Mouse (Mus musculus) heart, embryonic 15.5 days (tissue): ENCODE measurements around the gene Spcs2. TPM values are rescaled to one million over a fixed set of nuclear protein-coding genes. Genes with fewer than 3 reads are reported as not detected.

Source experiments
- ATAC-seq: fragments of 200-750 bp; cut with Nextera tagmentation; replicated peaks from 2 replicates; pipeline ENCODE4 v1.8.0; 2017; ENCODE audit warnings: low read depth, moderate TSS enrichment; ENCODE audit not compliant: insufficient number of reproducible peaks, insufficient read depth, low FRiP score
- H3K27ac ChIP-seq: fragments of 300-500 bp; sonication (generic); 2 replicates; pipeline ENCODE4 v1.5.1; 2015; ENCODE audit warnings: mild to moderate bottlenecking, inconsistent platforms
- H3K27me3 ChIP-seq: fragments of 300-500 bp; sonication (generic); 2 replicates; pipeline ENCODE4 v1.6.1; 2015; ENCODE audit warnings: inconsistent platforms
- H3K36me3 ChIP-seq: fragments of 300-500 bp; sonication (generic); 2 replicates; pipeline ENCODE4 v1.6.1; 2015; ENCODE audit warnings: mild to moderate bottlenecking, inconsistent platforms
- H3K4me1 ChIP-seq: fragments of 300-500 bp; sonication (generic); replicated peaks from 2 replicates; pipeline ENCODE4 v1.6.1; 2015; ENCODE audit warnings: inconsistent platforms
- H3K4me2 ChIP-seq: fragments of 300-500 bp; sonication (generic); 2 replicates; pipeline ENCODE4 v1.6.1; 2015; ENCODE audit warnings: inconsistent platforms, mild to moderate bottlenecking, moderate library complexity
- H3K4me3 ChIP-seq: fragments of 300-500 bp; sonication (generic); 2 replicates; pipeline ENCODE4 v1.5.1; 2015; ENCODE audit warnings: mild to moderate bottlenecking, inconsistent platforms
- H3K9ac ChIP-seq: fragments of 300-500 bp; sonication (generic); 2 replicates; pipeline ENCODE4 v1.6.1; 2015; ENCODE audit warnings: mild to moderate bottlenecking, inconsistent platforms
- H3K9me3 ChIP-seq: fragments of 300-500 bp; sonication (generic); replicated peaks from 2 replicates; pipeline ENCODE4 v1.6.1; 2016; ENCODE audit warnings: inconsistent platforms
- WGBS: fragments of 180-500 bp; shearing (Covaris S2); methylation state at CpG from one replicate; pipeline ENCODE4 v1.1.7; 2015; ENCODE audit warnings: mixed read lengths; 5-methylcytosine and 5-hydroxymethylcytosine counted together
- polyA plus RNA-seq: library from polyadenylated mRNA; unstranded; fragments of >200 nt; fragmentation: Nextera tagmentation; extraction: Ambion mirVana; gene quantifications from 2 replicates; pipeline ENCODE4 v1.2.1, GENCODE M21; 2015

Gene Spcs2
- polyA plus RNA-seq, 1 experiment from 2014 or later, result 188 TPM

DNA sequence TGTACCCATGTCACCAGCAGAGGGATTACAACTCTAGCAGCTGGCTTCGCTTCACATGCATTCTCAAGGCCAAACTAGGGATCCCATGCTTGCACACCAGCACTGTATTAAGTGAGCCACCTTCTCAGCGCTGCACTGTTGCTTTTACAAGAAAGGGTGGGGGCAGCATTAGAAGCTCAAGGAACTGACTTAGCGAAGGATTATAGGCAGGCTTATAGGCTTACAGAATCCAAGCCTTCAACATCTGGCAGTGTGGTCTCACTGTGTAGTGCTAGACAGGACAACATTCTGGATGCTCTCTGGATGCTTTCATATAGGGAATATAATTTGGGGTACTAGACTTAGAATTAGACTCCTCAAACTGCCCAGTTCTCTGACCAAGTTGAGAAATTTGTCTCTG lies 25.0 kb downstream of the Spcs2 start:
- ATAC-seq, result no peak
- 88% methylated on average over 3 of the region's 3 CpGs for WGBS
- Histone ChIP-seq H3K4me1 (peaks cover 16% of the 10 kb centered on the region), H3K9me3 (no peaks in the 10 kb centered on the region), H3K9ac (no peak overlapping the region), H3K27ac (peak overlapping the region; percentile 71), H3K4me2 (no peak overlapping the region), H3K4me3 (no peak overlapping the region), H3K36me3 (peaks cover 35% of the 10 kb centered on the region), H3K27me3 (no peaks in the 10 kb centered on the region)

DNA sequence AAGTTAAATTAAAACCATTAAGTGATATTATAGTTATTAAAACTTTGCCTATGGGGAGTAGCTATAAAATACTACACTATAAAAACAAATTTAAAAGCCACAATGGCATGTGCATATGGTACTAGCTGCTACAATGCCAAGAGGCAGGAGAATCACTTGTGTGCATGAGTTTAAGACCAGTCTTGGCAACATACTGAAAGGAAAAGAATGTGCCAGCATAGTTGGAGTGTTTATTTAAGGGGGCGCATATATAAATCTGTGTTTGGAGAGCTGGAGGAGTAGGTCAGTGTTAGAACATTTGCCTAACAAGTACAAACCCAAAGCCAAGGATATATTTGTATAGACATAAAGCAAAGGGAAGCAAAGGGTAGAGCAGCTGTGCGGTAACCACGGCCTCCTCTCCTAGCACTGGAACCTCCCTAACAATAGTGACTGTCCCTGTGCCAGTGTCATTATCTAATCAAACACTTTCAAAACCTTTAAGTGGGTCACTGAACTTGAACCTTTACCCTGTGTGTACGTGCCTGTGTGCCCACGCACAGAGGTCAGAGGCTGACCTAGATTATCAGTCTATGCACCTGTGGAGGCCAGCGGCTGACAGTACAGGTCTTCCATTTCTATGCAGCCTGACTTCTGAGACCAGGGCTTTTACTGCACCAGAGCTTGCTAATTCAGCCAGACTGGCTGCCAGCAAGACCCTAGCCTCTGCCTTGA lies 25.7 kb downstream of the Spcs2 start:
- 38% methylated on average over 6 of the region's 6 CpGs for WGBS

DNA sequence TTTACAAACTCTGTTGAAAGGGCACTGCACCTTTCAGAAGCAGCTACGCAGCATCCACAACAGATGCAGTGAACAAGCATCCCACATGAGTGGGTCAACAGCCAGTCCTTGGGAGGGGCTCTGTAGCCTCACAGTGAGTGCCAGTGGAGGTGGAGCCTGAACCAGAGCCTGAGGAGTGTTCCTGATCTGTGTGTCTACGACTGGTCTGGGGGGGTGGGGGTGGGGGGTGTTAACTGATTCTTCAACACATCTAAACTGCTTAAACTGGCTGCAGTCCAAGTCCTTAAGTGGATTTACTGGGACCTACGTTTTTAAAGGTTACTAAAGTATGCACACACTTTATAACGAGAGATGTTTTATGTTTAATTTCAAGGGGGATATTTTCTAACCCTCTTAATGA lies 26.5 kb downstream of the Spcs2 start:
- peak overlapping the region; percentile 47; the same call in 1 of the 2 replicates for H3K27ac ChIP-seq
- no peaks in the 10 kb centered on the region for H3K27me3 ChIP-seq
- H3K4me1 ChIP-seq, result peaks cover 16% of the 10 kb centered on the region
- peak; percentile 70; the same call in 1 of the 2 replicates for ATAC-seq
- H3K36me3 ChIP-seq, result peaks cover 20% of the 10 kb centered on the region
- H3K4me2 ChIP-seq, result no peak overlapping the region
- no peaks in the 10 kb centered on the region for H3K9me3 ChIP-seq
- H3K4me3 ChIP-seq, result no peak overlapping the region
- 25% methylated on average over 4 of the region's 4 CpGs for WGBS
- H3K9ac ChIP-seq, result no peak overlapping the region

More for the DNA sequence above, 25.7 kb downstream of the Spcs2 start:
- Histone ChIP-seq H3K27ac (peak overlapping the region; percentile 71), H3K4me3 (no peak overlapping the region), H3K9ac (no peak overlapping the region), H3K36me3 (peaks cover 28% of the 10 kb centered on the region), H3K9me3 (no peaks in the 10 kb centered on the region), H3K4me2 (no peak overlapping the region), H3K4me1 (peaks cover 16% of the 10 kb centered on the region), H3K27me3 (no peaks in the 10 kb centered on the region)
- ATAC-seq, result 0 out of 2 replicates have a peak, but pooled peaks have one; percentile 40

DNA sequence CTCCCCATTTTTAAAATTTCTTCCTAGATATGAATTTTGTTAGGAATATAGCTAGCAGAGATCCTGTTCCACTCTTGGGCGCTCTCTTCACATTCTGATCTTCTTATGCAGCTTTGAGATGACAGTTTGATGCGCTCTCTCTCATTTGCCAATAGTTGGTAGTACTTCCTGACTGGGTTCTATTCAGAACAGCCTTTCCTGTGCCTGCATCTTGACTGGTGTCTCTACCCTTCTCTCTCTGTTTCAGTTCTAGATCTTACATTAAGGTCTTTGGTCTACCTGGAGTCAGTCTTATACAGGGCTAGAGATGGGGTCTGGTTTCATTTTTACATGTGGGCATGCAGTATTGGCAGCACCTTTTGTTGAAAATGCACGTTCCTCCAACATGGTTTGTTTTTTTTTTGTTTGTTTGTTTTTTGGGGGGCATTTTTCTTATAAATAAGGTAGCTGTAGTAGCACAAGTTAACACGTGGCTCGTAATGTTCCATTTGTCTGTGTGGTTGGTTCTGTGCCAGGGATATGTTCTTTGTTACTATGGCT lies 28.9 kb downstream of the Spcs2 start:
- peaks cover 8% of the 10 kb centered on the region; the same call in 1 of the 2 replicates for H3K36me3 ChIP-seq
- H3K27ac ChIP-seq, result no peak overlapping the region
- 83% methylated on average over 5 of the region's 5 CpGs for WGBS
- no peak overlapping the region for H3K9ac ChIP-seq
- no peak overlapping the region for H3K4me2 ChIP-seq
- no peaks in the 10 kb centered on the region for H3K27me3 ChIP-seq
- no peak overlapping the region for H3K4me3 ChIP-seq
- H3K9me3 ChIP-seq, result no peaks in the 10 kb centered on the region
- peaks cover 16% of the 10 kb centered on the region for H3K4me1 ChIP-seq
- no peak for ATAC-seq

DNA sequence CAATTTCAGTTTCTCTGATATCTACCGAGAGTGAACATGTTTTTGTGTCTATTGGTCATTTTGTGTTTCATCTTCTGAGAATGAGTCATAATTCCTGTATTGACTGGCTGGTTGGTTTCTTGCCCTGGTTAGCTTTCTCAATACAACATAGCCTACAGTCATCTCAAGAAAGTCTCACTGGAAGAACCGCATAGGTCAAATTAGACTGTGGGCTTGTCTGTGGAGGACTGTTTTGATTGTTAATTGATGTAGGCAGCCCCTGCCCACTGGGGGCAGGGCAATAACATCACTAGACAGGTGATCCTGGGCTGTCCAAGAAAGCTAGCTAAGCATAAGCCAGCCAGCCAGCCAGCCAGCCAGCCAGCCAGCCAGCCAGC lies 29.4 kb downstream of the Spcs2 start:
- WGBS, result 86% methylated on average over 2 of the region's 2 CpGs

DNA sequence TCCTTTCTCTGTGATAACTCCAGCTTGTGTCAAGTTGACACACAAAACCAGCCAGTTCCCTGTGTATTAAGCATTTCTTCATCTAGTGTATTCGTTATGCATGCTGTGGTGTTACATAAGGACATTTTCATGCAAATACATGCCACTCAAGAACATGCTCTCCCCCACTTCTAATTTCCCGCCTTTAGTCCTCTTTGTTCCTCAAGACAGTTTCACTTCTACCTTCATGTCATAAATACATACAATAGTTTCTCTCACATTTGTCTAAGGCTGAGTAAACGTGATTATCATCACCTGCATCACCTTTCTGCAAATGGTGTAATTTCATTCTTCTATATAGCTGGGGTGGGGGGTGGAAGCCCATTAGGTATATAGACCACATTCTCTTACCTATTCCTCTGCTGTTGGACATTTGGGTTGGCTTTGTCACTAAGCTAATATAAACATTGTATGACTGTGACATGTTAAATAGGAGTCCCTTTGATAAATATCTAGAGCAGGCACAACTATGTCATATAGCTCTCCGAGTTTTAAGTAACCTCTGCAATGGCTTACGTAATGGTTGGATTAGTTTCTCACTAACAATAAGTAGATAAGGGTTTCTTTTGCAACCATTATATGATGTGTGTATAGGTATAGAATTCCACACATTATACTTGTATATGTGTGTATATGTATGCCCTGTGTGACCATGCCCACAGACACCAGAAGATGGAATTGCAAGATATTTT lies 30.0 kb downstream of the Spcs2 start:
- Histone ChIP-seq H3K4me2 (no peak overlapping the region), H3K9me3 (no peaks in the 10 kb centered on the region), H3K4me1 (peaks cover 18% of the 10 kb centered on the region), H3K4me3 (no peak overlapping the region), H3K27me3 (no peaks in the 10 kb centered on the region), H3K36me3 (0 out of 2 replicates have a peak, but pooled peaks cover 4% of the 10 kb centered on the region), H3K27ac (no peak overlapping the region), H3K9ac (no peak overlapping the region)
- WGBS, result 81% methylated on average over 5 of the region's 5 CpGs
- no peak for ATAC-seq

More for the DNA sequence above, 29.4 kb downstream of the Spcs2 start:
- Histone ChIP-seq H3K4me3 (no peak overlapping the region), H3K27me3 (no peaks in the 10 kb centered on the region), H3K4me1 (peaks cover 16% of the 10 kb centered on the region), H3K27ac (no peak overlapping the region), H3K36me3 (peaks cover 4% of the 10 kb centered on the region; the same call in 1 of the 2 replicates), H3K4me2 (no peak overlapping the region), H3K9me3 (no peaks in the 10 kb centered on the region), H3K9ac (no peak overlapping the region)
- ATAC-seq, result no peak

DNA sequence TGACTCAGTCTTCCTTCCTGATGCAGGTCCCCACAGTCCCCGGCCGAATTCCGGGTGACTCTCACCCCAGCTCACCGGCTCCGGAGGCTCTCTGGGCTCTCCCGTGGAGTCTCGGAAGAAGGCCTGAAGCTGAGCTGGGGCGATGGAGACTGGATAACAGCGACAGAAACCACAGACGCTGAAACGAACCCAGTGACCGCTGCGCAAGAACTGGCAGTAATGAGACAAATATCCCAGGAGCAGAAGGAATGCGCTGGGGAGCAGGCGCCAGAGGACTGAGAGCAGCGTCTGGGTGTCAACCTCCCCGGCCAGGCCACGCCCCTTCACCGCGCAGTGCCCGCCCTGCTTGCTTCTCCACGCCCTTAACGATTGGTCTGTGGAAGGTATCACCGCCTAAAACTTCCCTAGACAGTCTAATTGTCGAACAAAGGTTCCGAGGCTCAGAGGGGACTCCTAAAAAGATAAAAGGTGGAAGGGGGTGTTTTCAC lies 35.1 kb downstream of the Spcs2 start, which contains the start of gene Neu3:
Neu3 (minus strand) TSS at position 335 of the 488 bp plus-strand sequence.
- Histone ChIP-seq H3K27ac (peak within 1 kb of the TSS; percentile 91), H3K27me3 (no peaks in the 10 kb centered on the region), H3K4me3 (peak within 1 kb of the TSS; percentile 64), H3K4me2 (peak within 1 kb of the TSS; percentile 68), H3K9me3 (no peaks in the 10 kb centered on the region), H3K4me1 (peaks cover 28% of the 10 kb centered on the region), H3K36me3 (no peaks in the 10 kb centered on the region), H3K9ac (peak within 1 kb of the TSS; percentile 62)
- WGBS, result under 1% methylated on average over 26 of the region's 26 CpGs
- ATAC-seq, result peak; percentile 99

DNA sequence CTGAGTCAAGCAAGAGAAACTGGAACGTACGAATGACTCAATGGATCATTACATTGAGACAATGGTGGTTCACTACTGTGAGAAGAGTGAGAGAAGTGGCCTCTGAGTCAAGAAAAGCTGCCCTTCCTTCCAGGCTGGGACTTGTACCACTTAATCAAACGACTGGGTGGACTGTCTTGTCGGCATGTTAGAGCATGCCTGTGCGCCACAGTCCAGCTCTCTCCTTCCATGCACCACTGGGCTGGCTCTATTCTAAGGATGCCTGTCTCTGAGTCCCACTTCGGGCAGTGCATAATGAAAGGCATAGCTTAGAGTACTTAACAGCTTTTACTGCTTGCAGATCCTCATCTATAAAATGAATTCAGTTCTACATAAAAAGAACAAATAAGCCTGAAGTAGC lies 37.2 kb downstream of the Spcs2 start:
- Histone ChIP-seq H3K9ac (no peak overlapping the region), H3K27ac (no peak overlapping the region), H3K36me3 (no peaks in the 10 kb centered on the region), H3K4me2 (peak overlapping the region; percentile 19), H3K4me3 (no peak overlapping the region), H3K9me3 (no peaks in the 10 kb centered on the region), H3K4me1 (peaks cover 36% of the 10 kb centered on the region), H3K27me3 (no peaks in the 10 kb centered on the region)
- ATAC-seq, result no peak
- 58% methylated on average over 6 of the region's 6 CpGs for WGBS

DNA sequence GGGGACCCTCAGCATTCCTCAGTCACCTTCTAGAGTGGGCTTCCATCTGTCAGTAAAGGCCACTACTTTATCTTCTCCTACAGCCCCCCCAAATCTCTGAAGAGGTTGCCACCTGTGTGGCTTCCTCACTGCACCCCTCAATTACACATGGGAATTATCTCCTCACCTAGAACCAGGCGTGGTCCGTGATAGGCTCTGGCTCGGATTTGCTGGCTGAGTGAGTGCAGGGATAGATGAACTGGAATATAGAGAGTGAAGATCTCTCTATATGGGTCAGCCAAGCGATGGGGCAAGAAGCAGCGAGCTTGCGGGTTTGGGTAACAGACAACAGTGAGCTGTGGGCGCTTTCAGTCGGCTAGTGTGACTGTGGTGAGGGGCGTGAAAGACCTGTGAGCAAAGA lies 37.8 kb downstream of the Spcs2 start:
- WGBS, result 68% methylated on average over 9 of the region's 9 CpGs
- H3K27me3 ChIP-seq, result no peaks in the 10 kb centered on the region
- peak overlapping the region; percentile 33 for H3K27ac ChIP-seq
- no peak for ATAC-seq
- H3K36me3 ChIP-seq, result no peaks in the 10 kb centered on the region
- H3K4me1 ChIP-seq, result peaks cover 36% of the 10 kb centered on the region
- H3K9me3 ChIP-seq, result no peaks in the 10 kb centered on the region
- H3K9ac ChIP-seq, result no peak overlapping the region
- no peak overlapping the region for H3K4me3 ChIP-seq
- H3K4me2 ChIP-seq, result peak overlapping the region; percentile 19; the same call in 1 of the 2 replicates

DNA sequence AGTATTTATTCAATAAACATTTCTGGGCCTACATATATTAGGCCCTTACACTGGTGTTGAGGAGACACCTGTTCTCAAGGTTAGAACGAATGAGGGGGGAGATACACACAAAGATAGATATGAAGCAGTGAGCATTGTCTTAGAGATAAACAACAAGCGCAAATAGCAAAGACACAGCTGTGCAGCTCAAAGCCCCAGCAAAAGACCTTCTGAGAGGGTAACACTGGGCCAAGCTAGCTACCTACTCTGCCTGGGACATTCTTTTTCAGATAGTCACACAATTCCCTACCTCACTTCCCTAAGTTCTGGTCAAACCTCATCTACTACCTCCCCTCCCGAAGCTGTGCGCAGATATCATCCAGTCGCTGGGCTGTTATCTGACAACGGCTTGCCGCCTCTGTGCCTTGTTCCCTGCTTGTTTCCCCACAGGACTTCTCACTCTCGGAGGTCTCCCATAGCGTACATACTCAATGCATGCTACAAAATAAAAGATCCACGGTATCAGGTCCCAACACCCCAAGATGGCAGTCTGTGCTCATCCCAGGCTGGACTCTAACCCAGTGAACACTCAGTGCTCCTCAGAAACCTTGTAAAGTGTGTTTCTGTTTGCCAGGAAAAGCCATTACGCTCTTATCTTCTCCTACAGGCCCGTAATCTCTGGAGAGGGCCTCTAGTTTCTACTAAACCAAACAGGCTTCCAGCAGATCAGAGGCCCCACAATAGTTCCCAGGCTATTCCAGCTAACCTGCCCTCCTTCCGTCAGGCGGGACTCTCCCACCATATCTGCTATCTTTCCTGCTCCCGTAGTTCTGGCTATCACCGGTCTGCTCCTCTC lies 38.4 kb downstream of the Spcs2 start:
- ATAC-seq, result no peak
- H3K4me1 ChIP-seq, result peaks cover 36% of the 10 kb centered on the region
- no peaks in the 10 kb centered on the region for H3K9me3 ChIP-seq
- H3K4me3 ChIP-seq, result no peak overlapping the region
- 34% methylated on average over 16 of the region's 16 CpGs for WGBS
- H3K4me2 ChIP-seq, result 0 out of 2 replicates have a peak overlapping the region, but pooled peaks have one; percentile 2
- H3K27me3 ChIP-seq, result no peaks in the 10 kb centered on the region
- H3K36me3 ChIP-seq, result no peaks in the 10 kb centered on the region
- H3K9ac ChIP-seq, result no peak overlapping the region
- peak overlapping the region; percentile 33 for H3K27ac ChIP-seq
